Mouse (Mus musculus): ENCODE results near the gene 4930564D02Rik. TPM values are rescaled to one million over a fixed set of nuclear protein-coding genes. Genes with fewer than 3 reads are reported as not detected.

The 4930564D02Rik gene
- polyA plus RNA-seq (2012; rRNA removed), result not detected in 2 replicates

DNA sequence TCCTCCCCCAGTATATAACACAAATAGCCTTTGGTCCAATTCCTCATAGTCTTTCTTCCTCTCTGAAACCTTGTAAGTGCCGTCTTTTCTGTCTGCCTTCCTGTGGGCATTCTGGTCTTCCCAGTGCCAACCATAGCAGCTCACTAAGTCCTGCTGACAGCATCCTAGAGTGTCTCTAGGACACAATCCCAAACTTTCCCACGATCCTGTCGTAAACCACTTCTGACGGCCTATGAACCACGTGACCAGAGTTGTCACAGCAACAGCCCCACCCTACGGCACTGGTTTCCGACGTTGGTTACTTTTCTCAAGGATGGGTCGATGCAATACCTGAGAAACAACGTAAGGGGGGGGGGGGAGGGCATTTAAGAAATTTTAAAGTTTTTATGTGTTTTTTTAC lies at the start of gene 4930564D02Rik:
TSS of gene 4930564D02Rik (plus strand) at position 301 of the 400 bp plus-strand sequence.
- Histone ChIP-seq H3K4me3 (ENCODE audit: control insufficient read depth, insufficient read depth, low read length) (no peak within 1 kb of the TSS), H3K27ac (ENCODE audit: control insufficient read depth, insufficient read depth, low read length) (no peak within 1 kb of the TSS), H3K36me3 (ENCODE audit: control insufficient read depth, insufficient read depth, low read length) (no peaks in the 10 kb centered on the region), H3K4me1 (replicated peaks; ENCODE audit: control insufficient read depth, insufficient read depth, low read length) (no peaks in the 10 kb centered on the region), H3K27me3 (ENCODE audit: control insufficient read depth, insufficient read depth, low read length) (no peaks in the 10 kb centered on the region)
- WGBS, result 92% methylated on average over 10 of the region's 10 CpGs
- TF ChIP-seq CTCF (IDR thresholded peaks at IDR 0.05; ENCODE audit: borderline replicate concordance, control insufficient read depth, extremely low read depth, insufficient read depth, low read length, poor library complexity) (no peak), POLR2A (IDR thresholded peaks at IDR 0.05; ENCODE audit: control insufficient read depth, extremely low read depth, insufficient read depth, low read length, poor library complexity) (no peak)
- DNase-seq, result no peak

DNA sequence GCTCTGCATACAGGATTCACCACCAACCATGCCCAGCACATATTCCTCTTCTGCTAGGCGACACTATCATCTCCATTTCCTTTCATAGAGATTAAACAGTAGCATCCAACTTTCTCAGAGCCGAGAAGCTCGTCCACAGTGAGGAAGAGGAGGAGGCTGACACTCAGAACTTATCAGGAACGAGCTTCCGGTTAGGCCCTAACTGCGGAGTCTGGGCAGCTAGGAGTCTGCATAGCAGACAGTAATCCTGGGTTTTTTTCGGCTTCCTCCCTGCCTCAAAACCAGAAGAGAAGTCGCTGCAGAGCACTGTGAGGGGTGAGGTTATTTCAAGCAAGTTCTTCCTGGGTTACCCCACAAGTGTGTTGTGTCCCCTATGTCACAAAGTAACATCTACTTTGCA lies 49.3 kb upstream of the 4930564D02Rik start:
- TF ChIP-seq POLR2A (IDR thresholded peaks at IDR 0.05; ENCODE audit: control insufficient read depth, extremely low read depth, insufficient read depth, low read length, poor library complexity) (no peak), CTCF (IDR thresholded peaks at IDR 0.05; ENCODE audit: borderline replicate concordance, control insufficient read depth, extremely low read depth, insufficient read depth, low read length, poor library complexity) (no peak)
- H3K36me3 ChIP-seq (ENCODE audit: control insufficient read depth, insufficient read depth, low read length), result no peaks in the 10 kb centered on the region
- H3K4me3 ChIP-seq (ENCODE audit: control insufficient read depth, insufficient read depth, low read length), result no peak overlapping the region
- DNase-seq, result no peak
- no peaks in the 10 kb centered on the region for H3K27me3 ChIP-seq (ENCODE audit: control insufficient read depth, insufficient read depth, low read length)
- no peak overlapping the region for H3K27ac ChIP-seq (ENCODE audit: control insufficient read depth, insufficient read depth, low read length)
- H3K4me1 ChIP-seq (replicated peaks; ENCODE audit: control insufficient read depth, insufficient read depth, low read length), result no peaks in the 10 kb centered on the region
- WGBS, result 87% methylated on average over 8 of the region's 8 CpGs

DNA sequence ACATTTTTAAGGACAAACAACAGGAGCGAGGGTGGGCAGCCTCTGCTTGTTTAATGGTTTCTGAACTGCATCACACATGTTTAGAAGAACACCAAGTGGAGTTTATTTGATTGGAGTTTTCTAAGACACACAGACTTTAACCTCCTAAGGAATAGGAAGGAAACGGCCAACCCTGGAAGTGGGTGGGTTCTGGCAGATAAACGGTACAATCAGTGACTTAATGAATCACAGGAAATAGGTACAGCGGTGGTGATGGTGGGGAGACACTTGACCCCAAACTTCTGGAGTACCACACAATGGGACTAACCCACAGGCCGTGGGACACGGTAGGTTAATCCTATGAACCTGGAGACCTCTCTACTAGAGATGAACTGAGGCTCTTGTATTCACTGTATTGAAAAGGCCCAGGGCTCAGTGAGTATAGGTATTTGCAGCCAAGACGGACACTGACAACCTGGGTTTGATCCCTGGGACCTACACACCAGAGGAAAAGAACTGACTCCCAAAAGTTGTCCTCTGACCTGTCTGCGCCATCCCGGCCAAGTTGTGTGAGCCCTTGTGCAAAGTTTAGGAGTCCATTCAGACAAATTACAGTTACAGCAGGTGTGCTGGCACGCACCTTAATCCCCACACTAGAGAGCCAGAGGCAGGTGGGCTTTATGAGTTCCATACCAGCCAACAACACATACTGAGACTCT lies 48.4 kb upstream of the 4930564D02Rik start:
- no peaks in the 10 kb centered on the region for H3K27me3 ChIP-seq (ENCODE audit: control insufficient read depth, insufficient read depth, low read length)
- H3K4me1 ChIP-seq (replicated peaks; ENCODE audit: control insufficient read depth, insufficient read depth, low read length), result no peaks in the 10 kb centered on the region
- no peaks in the 10 kb centered on the region for H3K36me3 ChIP-seq (ENCODE audit: control insufficient read depth, insufficient read depth, low read length)
- no peak overlapping the region for H3K4me3 ChIP-seq (ENCODE audit: control insufficient read depth, insufficient read depth, low read length)
- no peak for DNase-seq
- no peak overlapping the region for H3K27ac ChIP-seq (ENCODE audit: control insufficient read depth, insufficient read depth, low read length)
- TF ChIP-seq POLR2A (IDR thresholded peaks at IDR 0.05; ENCODE audit: control insufficient read depth, extremely low read depth, insufficient read depth, low read length, poor library complexity) (no peak), CTCF (IDR thresholded peaks at IDR 0.05; ENCODE audit: borderline replicate concordance, control insufficient read depth, extremely low read depth, insufficient read depth, low read length, poor library complexity) (no peak)
- WGBS, result 64% methylated on average over 10 of the region's 10 CpGs

DNA sequence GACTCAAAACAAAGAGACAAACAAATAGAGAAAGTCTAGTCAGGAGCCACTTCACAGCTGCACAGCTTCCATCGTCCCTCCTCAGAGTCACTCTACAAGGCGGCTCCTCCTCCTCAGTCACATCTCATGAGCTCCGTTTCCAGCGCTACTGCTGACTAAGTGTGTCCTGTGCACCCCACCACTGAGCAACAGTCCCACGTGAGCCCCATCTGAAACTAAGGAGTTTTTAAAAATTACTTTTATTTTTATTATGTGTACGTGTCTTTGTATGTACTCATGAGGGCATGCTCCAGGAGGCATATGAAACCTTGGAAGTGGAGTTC lies 47.9 kb upstream of the 4930564D02Rik start:
- Histone ChIP-seq H3K27ac (ENCODE audit: control insufficient read depth, insufficient read depth, low read length) (no peak overlapping the region), H3K27me3 (ENCODE audit: control insufficient read depth, insufficient read depth, low read length) (no peaks in the 10 kb centered on the region), H3K36me3 (ENCODE audit: control insufficient read depth, insufficient read depth, low read length) (no peaks in the 10 kb centered on the region), H3K4me3 (ENCODE audit: control insufficient read depth, insufficient read depth, low read length) (no peak overlapping the region), H3K4me1 (replicated peaks; ENCODE audit: control insufficient read depth, insufficient read depth, low read length) (no peaks in the 10 kb centered on the region)
- WGBS, result 92% methylated on average over 6 of the region's 6 CpGs
- no peak for DNase-seq
- no peak for TF ChIP-seq POLR2A (IDR thresholded peaks at IDR 0.05; ENCODE audit: control insufficient read depth, extremely low read depth, insufficient read depth, low read length, poor library complexity)
- TF ChIP-seq CTCF (IDR thresholded peaks at IDR 0.05; ENCODE audit: borderline replicate concordance, control insufficient read depth, extremely low read depth, insufficient read depth, low read length, poor library complexity), result no peak

DNA sequence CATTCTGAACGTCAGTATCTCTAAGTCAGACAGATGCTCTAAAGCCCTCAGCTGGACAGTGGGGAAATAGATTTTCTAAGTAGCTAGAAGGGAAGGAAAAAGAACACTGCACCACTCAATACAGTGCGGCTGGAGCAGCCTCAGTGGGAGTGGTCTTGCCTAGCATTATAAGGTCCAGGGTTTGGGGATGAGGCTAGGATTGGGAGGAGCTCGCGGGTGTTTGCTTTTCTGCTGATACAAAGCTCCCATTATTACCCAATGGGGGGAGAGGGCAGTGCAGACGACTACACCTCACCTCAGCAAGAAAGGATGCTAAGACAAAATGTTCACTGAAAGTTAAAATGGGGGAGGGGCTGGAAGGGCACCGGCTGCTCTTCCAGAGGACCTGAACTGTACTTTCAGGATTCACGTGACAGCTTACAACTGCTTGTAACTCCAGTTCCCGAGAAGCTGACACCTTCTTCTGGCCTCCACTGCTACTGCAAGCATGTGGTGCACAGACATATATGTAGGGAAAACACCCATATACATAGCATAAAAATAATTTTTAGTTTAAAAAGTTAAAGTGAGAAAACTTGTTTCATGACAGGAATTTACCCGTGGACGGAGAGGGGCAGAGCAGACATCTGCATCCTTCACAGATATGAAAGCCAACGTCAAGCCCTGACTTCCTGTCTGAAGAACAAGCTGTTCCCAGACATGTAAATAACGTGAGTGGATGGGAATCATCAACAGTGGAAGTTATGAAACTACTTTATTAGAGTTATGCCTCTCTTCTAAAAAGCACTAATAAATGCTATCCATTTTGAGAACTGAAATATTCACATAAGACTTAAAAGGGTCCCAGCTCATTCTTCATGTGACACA lies 46.6 kb upstream of the 4930564D02Rik start:
- TF ChIP-seq POLR2A (IDR thresholded peaks at IDR 0.05; ENCODE audit: control insufficient read depth, extremely low read depth, insufficient read depth, low read length, poor library complexity), result no peak
- TF ChIP-seq CTCF (IDR thresholded peaks at IDR 0.05; ENCODE audit: borderline replicate concordance, control insufficient read depth, extremely low read depth, insufficient read depth, low read length, poor library complexity), result no peak
- 42% methylated on average over 12 of the region's 12 CpGs for WGBS
- Histone ChIP-seq H3K4me1 (replicated peaks; ENCODE audit: control insufficient read depth, insufficient read depth, low read length) (no peaks in the 10 kb centered on the region), H3K27me3 (ENCODE audit: control insufficient read depth, insufficient read depth, low read length) (no peaks in the 10 kb centered on the region), H3K27ac (ENCODE audit: control insufficient read depth, insufficient read depth, low read length) (no peak overlapping the region), H3K4me3 (ENCODE audit: control insufficient read depth, insufficient read depth, low read length) (no peak overlapping the region), H3K36me3 (ENCODE audit: control insufficient read depth, insufficient read depth, low read length) (no peaks in the 10 kb centered on the region)
- no peak for DNase-seq

DNA sequence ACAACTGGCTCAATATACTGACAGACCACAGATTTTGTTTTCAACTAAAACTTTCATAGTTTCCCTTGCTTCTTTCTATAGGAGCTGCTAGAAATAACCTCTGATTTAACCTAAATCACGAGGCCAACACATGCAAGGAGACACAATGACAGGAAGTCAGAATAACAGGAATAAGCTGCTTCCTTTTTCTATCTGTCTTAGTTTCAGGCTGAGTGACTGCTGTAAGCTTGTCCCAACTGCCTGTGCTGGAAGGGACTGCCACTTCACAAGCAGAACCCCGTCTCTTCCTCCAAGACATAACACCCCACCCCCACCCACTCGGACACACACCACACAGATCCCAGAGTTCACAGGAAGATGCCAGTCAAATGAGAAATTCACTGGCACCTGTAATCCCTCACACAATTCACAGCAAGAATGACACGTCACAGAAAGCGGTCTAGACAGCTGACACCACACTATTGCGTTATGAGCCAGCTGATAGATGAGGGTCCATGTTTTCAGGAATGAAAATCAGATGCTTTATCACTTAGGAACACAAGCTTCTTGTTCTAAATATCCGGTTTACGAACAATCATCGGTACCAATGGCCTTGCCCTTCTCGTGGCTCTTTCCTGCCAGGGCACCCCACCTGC lies 43.2 kb upstream of the 4930564D02Rik start:
- no peak overlapping the region for H3K4me3 ChIP-seq (ENCODE audit: control insufficient read depth, insufficient read depth, low read length)
- H3K27ac ChIP-seq (ENCODE audit: control insufficient read depth, insufficient read depth, low read length), result no peak overlapping the region
- no peaks in the 10 kb centered on the region for H3K4me1 ChIP-seq (replicated peaks; ENCODE audit: control insufficient read depth, insufficient read depth, low read length)
- WGBS, result 61% methylated on average over 10 of the region's 10 CpGs
- no peaks in the 10 kb centered on the region for H3K27me3 ChIP-seq (ENCODE audit: control insufficient read depth, insufficient read depth, low read length)
- no peaks in the 10 kb centered on the region for H3K36me3 ChIP-seq (ENCODE audit: control insufficient read depth, insufficient read depth, low read length)
- DNase-seq, result no peak
- TF ChIP-seq CTCF (IDR thresholded peaks at IDR 0.05; ENCODE audit: borderline replicate concordance, control insufficient read depth, extremely low read depth, insufficient read depth, low read length, poor library complexity) (no peak), POLR2A (IDR thresholded peaks at IDR 0.05; ENCODE audit: control insufficient read depth, extremely low read depth, insufficient read depth, low read length, poor library complexity) (no peak)

Data from thymus, adult 2 months (tissue).